Mouse (Mus musculus) cerebellum, postnatal 25 days (tissue): Measurements from ENCODE around the gene Gdnf.

Experiments
- DNase-seq, 2 experiments: peaks; one replicate each; pipeline ENCODE4 v3.0.0; 2021; ENCODE audit warnings: mixed read lengths in 2 of 2

Gene Gdnf

GRCm38 (mm10) chr15:7810556-7811252 lies at the start of gene Gdnf:
Gdnf (plus strand) TSS chr15:7810846.
- DNase-seq = peak; percentile 25 to 33

GRCm38 (mm10) chr15:7767166-7767565 lies 43.5 kb upstream of the Gdnf start:
- DNase-seq = no peak

- DNase-seq = no peak
Measured at GRCm38 (mm10) chr15:7772983-7773382, 37.7 kb upstream of the Gdnf start.

- no peak for DNase-seq
Measured at GRCm38 (mm10) chr15:7781517-7781916, 29.1 kb upstream of the Gdnf start.

GRCm38 (mm10) chr15:7809841-7810391 lies 730 bp upstream of the Gdnf start:
- DNase-seq = peak; percentile 17 to 30

GRCm38 (mm10) chr15:7811253-7811625 lies 593 bp downstream of the Gdnf start:
- no peak for DNase-seq

- no peak for DNase-seq
Measured at GRCm38 (mm10) chr15:7811856-7812733, 1.4 kb downstream of the Gdnf start.

GRCm38 (mm10) chr15:7812872-7813530 lies 2.4 kb downstream of the Gdnf start:
- peak; percentile 84 to 88 for DNase-seq

GRCm38 (mm10) chr15:7813531-7814370 lies 3.1 kb downstream of the Gdnf start:
- DNase-seq = peak; percentile 40 to 55

GRCm38 (mm10) chr15:7814371-7814680 lies 3.7 kb downstream of the Gdnf start:
- DNase-seq = no peak

GRCm38 (mm10) chr15:7814917-7815316 lies 4.3 kb downstream of the Gdnf start:
- no peak for DNase-seq

- peak; percentile 13 to 27 for DNase-seq
Measured at GRCm38 (mm10) chr15:7815521-7815944, 4.9 kb downstream of the Gdnf start.

- DNase-seq = peak in 1 of 2 experiments; percentile 27
Measured at GRCm38 (mm10) chr15:7823886-7824285, 13.2 kb downstream of the Gdnf start.

- DNase-seq = peak in 1 of 2 experiments; percentile 28
Measured at GRCm38 (mm10) chr15:7825530-7825929, 14.9 kb downstream of the Gdnf start.

GRCm38 (mm10) chr15:7835404-7835803 lies 24.8 kb downstream of the Gdnf start:
- no peak for DNase-seq

- DNase-seq = no peak
Measured at GRCm38 (mm10) chr15:7838060-7838920, 27.6 kb downstream of the Gdnf start.

GRCm38 (mm10) chr15:7838921-7839309 lies 28.3 kb downstream of the Gdnf start:
- DNase-seq = no peak

GRCm38 (mm10) chr15:7841664-7842063 lies 31.0 kb downstream of the Gdnf start:
- no peak for DNase-seq

- no peak for DNase-seq
Measured at GRCm38 (mm10) chr15:7842398-7842797, 31.8 kb downstream of the Gdnf start.

- no peak for DNase-seq
Measured at GRCm38 (mm10) chr15:7857418-7857817, 46.8 kb downstream of the Gdnf start.

GRCm38 (mm10) chr15:7858841-7859240 lies 48.2 kb downstream of the Gdnf start:
- no peak for DNase-seq
